Mouse (Mus musculus) leukemia stem cell, adult 10-12 weeks (primary cell): ENCODE data around the gene Tmem52. TPM values are rescaled to one million over a fixed set of nuclear protein-coding genes. Genes with fewer than 3 reads are reported as not detected.

Experiments
- polyA plus RNA-seq: library from polyadenylated mRNA; stranded (reverse); fragments of >175 nt; gene quantifications from 2 replicates; pipeline ENCODE4 v1.2.3, GENCODE M21; 2012; ENCODE audit warnings: low replicate concordance

Gene Tmem52
- polyA plus RNA-seq: 0.41 TPM in 1 of 2 replicates, not detected in the other

GRCm38 (mm10) chr4:155468952-155469351, at the start of gene Tmem52:
Tmem52 (plus strand) TSS chr4:155469114.

GRCm38 (mm10) chr4:155490990-155491504, 22.1 kb downstream of the Tmem52 start, which contains the start of gene Gnb1:
Gnb1 (plus strand) TSS chr4:155491361.

Other genes with a start within 250 kb of the Tmem52 start
- gene Ski, start 246.5 kb upstream of the Tmem52 start, polyA plus RNA-seq: 17.0 and 22.5 TPM in 2 replicates
- 18.1 and 24.8 TPM in 2 replicates for gene Faap20, start 219.3 kb upstream of the Tmem52 start, polyA plus RNA-seq
- 2.5 and 3.4 TPM in 2 replicates for gene Prkcz, start 107.8 kb upstream of the Tmem52 start, polyA plus RNA-seq
- 0.09 TPM in 1 of 2 replicates, not detected in the other for gene Gabrd, start 71.0 kb upstream of the Tmem52 start, polyA plus RNA-seq
- gene Cfap74, start 59.9 kb upstream of the Tmem52 start, polyA plus RNA-seq: not detected in 2 replicates
- gene Gnb1, start 22.2 kb downstream of the Tmem52 start, polyA plus RNA-seq: 28.1 and 34.9 TPM in 2 replicates
- gene Nadk, start 93.3 kb downstream of the Tmem52 start, polyA plus RNA-seq: 93.2 and 99.6 TPM in 2 replicates
- 2.0 and 5.1 TPM in 2 replicates for gene Slc35e2, start 132.3 kb downstream of the Tmem52 start, polyA plus RNA-seq
- gene Cdk11b, start 155.7 kb downstream of the Tmem52 start, polyA plus RNA-seq: 45.7 and 53.4 TPM in 2 replicates
- not detected in 2 replicates for gene Gm10563, start 176.3 kb downstream of the Tmem52 start, polyA plus RNA-seq
- 0.21 and 3.1 TPM in 2 replicates for gene Mmp23, start 184.3 kb downstream of the Tmem52 start, polyA plus RNA-seq
- gene Mib2, start 200.1 kb downstream of the Tmem52 start, polyA plus RNA-seq: 37.9 and 63.0 TPM in 2 replicates
- gene Fndc10, start 225.2 kb downstream of the Tmem52 start, polyA plus RNA-seq: 2.6 TPM in 2 replicates
- 23.8 and 40.4 TPM in 2 replicates for gene Ssu72, start 235.7 kb downstream of the Tmem52 start, polyA plus RNA-seq